Mouse (Mus musculus): ENCODE measurements around the gene Ap2a1. TPM values are rescaled to one million over a fixed set of nuclear protein-coding genes. Genes with fewer than 3 reads are reported as not detected.

The Ap2a1 gene
- polyA plus RNA-seq, 1 experiment = 60.3 TPM

- peaks cover 1% of the 10 kb centered on the region; the same call in 1 of the 2 replicates for H3K4me1 ChIP-seq (ENCODE audit: control insufficient read depth, insufficient read depth, low read length)
- no peak for TF ChIP-seq POLR2A (IDR thresholded peaks at IDR 0.05; ENCODE audit: borderline replicate concordance, control insufficient read depth, low read depth, low read length)
- TF ChIP-seq CTCF (IDR thresholded peaks at IDR 0.05; ENCODE audit: control insufficient read depth, insufficient read depth, low read length) = no peak
- H3K27ac ChIP-seq (ENCODE audit: control insufficient read depth, insufficient read depth, low read depth, low read length, poor library complexity) = no peak overlapping the region
- H3K4me3 ChIP-seq (replicated peaks; ENCODE audit: control insufficient read depth, low read depth, low read length) = no peak overlapping the region
- WGBS = 93% methylated on average over 6 of the region's 6 CpGs
Measured at GRCm38 (mm10) chr7:44916191-44916590, 13.1 kb downstream of the Ap2a1 start.

- TF ChIP-seq CTCF (IDR thresholded peaks at IDR 0.05; ENCODE audit: control insufficient read depth, insufficient read depth, low read length) (no peak), POLR2A (IDR thresholded peaks at IDR 0.05; ENCODE audit: borderline replicate concordance, control insufficient read depth, low read depth, low read length) (no peak)
- H3K27ac ChIP-seq (ENCODE audit: control insufficient read depth, insufficient read depth, low read depth, low read length, poor library complexity) = no peak overlapping the region
- H3K4me3 ChIP-seq (replicated peaks; ENCODE audit: control insufficient read depth, low read depth, low read length) = no peak overlapping the region
- peaks cover 1% of the 10 kb centered on the region; the same call in 1 of the 2 replicates for H3K4me1 ChIP-seq (ENCODE audit: control insufficient read depth, insufficient read depth, low read length)
- 94% methylated on average over 9 of the region's 9 CpGs for WGBS
Measured at GRCm38 (mm10) chr7:44915314-44915713, 14.0 kb downstream of the Ap2a1 start.

- H3K4me1 ChIP-seq (ENCODE audit: control insufficient read depth, insufficient read depth, low read length) = peaks cover 1% of the 10 kb centered on the region; the same call in 1 of the 2 replicates
- 97% methylated on average over 2 of the region's 2 CpGs for WGBS
- TF ChIP-seq CTCF (IDR thresholded peaks at IDR 0.05; ENCODE audit: control insufficient read depth, insufficient read depth, low read length) = no peak
- H3K4me3 ChIP-seq (replicated peaks; ENCODE audit: control insufficient read depth, low read depth, low read length) = no peak overlapping the region
- H3K27ac ChIP-seq (ENCODE audit: control insufficient read depth, insufficient read depth, low read depth, low read length, poor library complexity) = no peak overlapping the region
Measured at GRCm38 (mm10) chr7:44914396-44914795, 14.9 kb downstream of the Ap2a1 start.

GRCm38 (mm10) chr7:44908706-44909476 is 20.4 kb downstream of the Ap2a1 start:
- 83% methylated on average over 15 of the region's 15 CpGs for WGBS
- Histone ChIP-seq H3K27ac (ENCODE audit: control insufficient read depth, insufficient read depth, low read depth, low read length, poor library complexity) (no peak overlapping the region), H3K4me3 (replicated peaks; ENCODE audit: control insufficient read depth, low read depth, low read length) (no peak overlapping the region), H3K4me1 (ENCODE audit: control insufficient read depth, insufficient read depth, low read length) (no peaks in the 10 kb centered on the region; the same call in 1 of the 2 replicates)
- no peak for TF ChIP-seq CTCF (IDR thresholded peaks at IDR 0.05; ENCODE audit: control insufficient read depth, insufficient read depth, low read length)

- TF ChIP-seq POLR2A (IDR thresholded peaks at IDR 0.05; ENCODE audit: borderline replicate concordance, control insufficient read depth, low read depth, low read length) = no peak
- 87% methylated on average over 20 of the region's 20 CpGs for WGBS
- H3K27ac ChIP-seq (ENCODE audit: control insufficient read depth, insufficient read depth, low read depth, low read length, poor library complexity) = no peak overlapping the region
- no peak overlapping the region for H3K4me3 ChIP-seq (replicated peaks; ENCODE audit: control insufficient read depth, low read depth, low read length)
- no peaks in the 10 kb centered on the region; the same call in 1 of the 2 replicates for H3K4me1 ChIP-seq (ENCODE audit: control insufficient read depth, insufficient read depth, low read length)
Measured at GRCm38 (mm10) chr7:44905430-44905829, 23.9 kb downstream of the Ap2a1 start.

- H3K4me1 ChIP-seq (ENCODE audit: control insufficient read depth, insufficient read depth, low read length) = no peaks in the 10 kb centered on the region; the same call in 1 of the 2 replicates
Measured at GRCm38 (mm10) chr7:44901230-44901722, 28.0 kb downstream of the Ap2a1 start.

GRCm38 (mm10) chr7:44900632-44901031 is 28.7 kb downstream of the Ap2a1 start:
- Histone ChIP-seq H3K27ac (ENCODE audit: control insufficient read depth, insufficient read depth, low read depth, low read length, poor library complexity) (no peak overlapping the region), H3K4me1 (ENCODE audit: control insufficient read depth, insufficient read depth, low read length) (no peaks in the 10 kb centered on the region; the same call in 1 of the 2 replicates), H3K4me3 (replicated peaks; ENCODE audit: control insufficient read depth, low read depth, low read length) (no peak overlapping the region)
- WGBS = 89% methylated on average over 11 of the region's 11 CpGs
- 0 out of 2 replicates have a peak, but pooled peaks have one; percentile 4 for TF ChIP-seq POLR2A (IDR thresholded peaks at IDR 0.05; ENCODE audit: borderline replicate concordance, control insufficient read depth, low read depth, low read length)
- TF ChIP-seq CTCF (IDR thresholded peaks at IDR 0.05; ENCODE audit: control insufficient read depth, insufficient read depth, low read length) = no peak

More at GRCm38 (mm10) chr7:44901230-44901722, 28.0 kb downstream of the Ap2a1 start:
- H3K4me3 ChIP-seq (replicated peaks; ENCODE audit: control insufficient read depth, low read depth, low read length) = peak overlapping the region; percentile 76
- TF ChIP-seq CTCF (IDR thresholded peaks at IDR 0.05; ENCODE audit: control insufficient read depth, insufficient read depth, low read length) (no peak), POLR2A (IDR thresholded peaks at IDR 0.05; ENCODE audit: borderline replicate concordance, control insufficient read depth, low read depth, low read length) (peak; percentile 52; the same call in 1 of the 2 replicates)
- 20% methylated on average over 21 of the region's 21 CpGs for WGBS
- peak overlapping the region; percentile 67 for H3K27ac ChIP-seq (ENCODE audit: control insufficient read depth, insufficient read depth, low read depth, low read length, poor library complexity)

- H3K4me1 ChIP-seq (ENCODE audit: control insufficient read depth, insufficient read depth, low read length) = no peaks in the 10 kb centered on the region; the same call in 1 of the 2 replicates
- WGBS = 64% methylated on average over 19 of the region's 19 CpGs
- TF ChIP-seq CTCF (IDR thresholded peaks at IDR 0.05; ENCODE audit: control insufficient read depth, insufficient read depth, low read length) (no peak), POLR2A (IDR thresholded peaks at IDR 0.05; ENCODE audit: borderline replicate concordance, control insufficient read depth, low read depth, low read length) (no peak)
- no peak overlapping the region for H3K4me3 ChIP-seq (replicated peaks; ENCODE audit: control insufficient read depth, low read depth, low read length)
- no peak overlapping the region; the same call in 1 of the 2 replicates for H3K27ac ChIP-seq (ENCODE audit: control insufficient read depth, insufficient read depth, low read depth, low read length, poor library complexity)
Measured at GRCm38 (mm10) chr7:44898607-44899006, 30.7 kb downstream of the Ap2a1 start.

Data from bone marrow, adult 2 months (tissue).